Mouse (Mus musculus) megakaryocyte, embryonic 14.5 days (primary cell): ENCODE measurements at regions not wholly inside any gene's neighbourhood (a gene's known extent, or its start where the extent isn't known, plus 50 kb on each side); places are given as distances from the start of the nearest gene placed in this dataset.

Experiments used
- FLI1 ChIP-seq: IDR thresholded peaks from 2 replicates; pipeline ENCODE4 v1.6.1; 2012; ENCODE audit warnings: low read length, inconsistent platforms, mixed read lengths
- GATA1 ChIP-seq: IDR thresholded peaks from 3 replicates; pipeline ENCODE4 v1.6.1; 2012; ENCODE audit warnings: mixed read lengths, low read length, inconsistent platforms, borderline replicate concordance

DNA sequence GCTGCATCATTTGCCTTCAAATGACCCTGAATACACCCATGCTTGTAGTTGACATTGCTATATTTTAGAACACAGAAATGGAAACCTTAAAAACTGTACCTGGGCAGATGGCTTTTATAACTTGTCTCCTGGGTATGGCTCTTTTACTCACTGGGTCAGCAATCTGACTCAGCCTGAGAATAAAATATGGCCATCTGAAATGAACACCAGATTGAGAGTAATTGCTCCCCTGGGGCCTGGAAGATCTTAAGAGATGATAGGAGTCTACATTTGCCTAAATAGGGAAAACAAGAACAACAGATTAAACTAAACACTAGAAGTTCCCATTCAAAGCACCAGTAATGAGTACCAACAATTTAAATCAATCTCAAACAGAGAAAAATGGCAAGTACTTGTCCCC is 98.5 kb upstream of the Fgf14 start:
- no peak for TF ChIP-seq GATA1
- no peak for TF ChIP-seq FLI1
